Mouse (Mus musculus): Measurements from ENCODE around the gene Insc. TPM values are rescaled to one million over a fixed set of nuclear protein-coding genes. Genes with fewer than 3 reads are reported as not detected.

Insc gene
- polyA plus RNA-seq, 1 experiment from 2014 or later: 2.9 TPM

DNA sequence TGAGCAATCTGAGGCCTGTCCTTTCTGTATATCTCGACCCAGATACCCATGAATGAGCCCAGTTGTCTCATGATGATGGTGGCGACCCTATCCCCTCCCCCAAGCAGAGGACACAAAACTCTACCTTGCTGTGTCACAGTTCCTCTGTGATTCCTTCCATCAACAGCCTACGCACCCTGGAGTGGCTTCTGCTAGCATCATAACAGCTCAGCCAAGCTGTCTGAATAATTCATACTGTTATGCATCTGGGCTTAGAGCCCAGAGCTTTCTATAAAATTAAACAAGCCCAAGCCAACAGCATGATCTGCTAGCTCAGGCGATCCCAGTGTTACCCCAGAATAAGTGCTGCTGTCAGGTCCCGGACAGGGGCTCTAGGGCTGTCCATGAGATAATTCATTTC lies 63.8 kb downstream of the Insc start:
- Histone ChIP-seq H3K27ac (no peak overlapping the region), H3K9me3 (ENCODE audit: control insufficient read depth, low read length) (no peaks in the 10 kb centered on the region), H3K4me2 (replicated peaks) (no peak overlapping the region), H3K4me3 (replicated peaks; ENCODE audit: low read length) (no peak overlapping the region), H3K27me3 (ENCODE audit: control insufficient read depth, insufficient read depth, low read length) (no peaks in the 10 kb centered on the region), H3K36me3 (replicated peaks; ENCODE audit: control insufficient read depth, insufficient read depth) (no peaks in the 10 kb centered on the region), H3K9ac (no peak overlapping the region), H3K4me1 (replicated peaks; ENCODE audit: control insufficient read depth, insufficient read depth, low read length) (no peaks in the 10 kb centered on the region)
- ATAC-seq (ENCODE audit: low FRiP score) (no peak), DNase-seq (ENCODE audit: low spot score) (no peak)
- 75% methylated on average over 5 of the region's 5 CpGs for WGBS

DNA sequence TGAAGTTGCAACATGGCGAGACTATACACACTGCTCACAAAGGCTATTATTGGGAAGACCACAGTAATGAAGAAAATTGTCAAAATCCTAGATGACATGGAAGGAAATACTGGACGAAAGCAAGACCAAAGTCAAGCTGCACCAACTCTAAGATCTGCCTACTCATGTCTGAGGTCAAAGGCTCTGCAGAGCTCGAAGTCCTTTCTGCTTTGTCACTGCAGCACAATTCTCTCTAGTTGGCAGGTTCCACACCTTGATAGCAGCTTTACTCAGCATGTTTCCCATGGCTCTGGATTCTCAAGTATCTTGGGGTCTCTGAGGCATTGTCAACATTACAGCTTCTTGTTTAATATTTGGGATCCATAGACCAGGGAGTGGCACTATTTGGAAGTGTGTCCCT lies 64.8 kb downstream of the Insc start:
- no peak for ATAC-seq (ENCODE audit: low FRiP score)
- no peaks in the 10 kb centered on the region for H3K36me3 ChIP-seq (replicated peaks; ENCODE audit: control insufficient read depth, insufficient read depth)
- DNase-seq (ENCODE audit: low spot score): no peak
- no peak overlapping the region for H3K9ac ChIP-seq
- no peaks in the 10 kb centered on the region for H3K4me1 ChIP-seq (replicated peaks; ENCODE audit: control insufficient read depth, insufficient read depth, low read length)
- no peak overlapping the region for H3K4me3 ChIP-seq (replicated peaks; ENCODE audit: low read length)
- no peak overlapping the region for H3K4me2 ChIP-seq (replicated peaks)
- no peaks in the 10 kb centered on the region for H3K27me3 ChIP-seq (ENCODE audit: control insufficient read depth, insufficient read depth, low read length)
- H3K9me3 ChIP-seq (ENCODE audit: control insufficient read depth, low read length): no peaks in the 10 kb centered on the region
- WGBS: 91% methylated on average over 3 of the region's 3 CpGs
- no peak overlapping the region for H3K27ac ChIP-seq

DNA sequence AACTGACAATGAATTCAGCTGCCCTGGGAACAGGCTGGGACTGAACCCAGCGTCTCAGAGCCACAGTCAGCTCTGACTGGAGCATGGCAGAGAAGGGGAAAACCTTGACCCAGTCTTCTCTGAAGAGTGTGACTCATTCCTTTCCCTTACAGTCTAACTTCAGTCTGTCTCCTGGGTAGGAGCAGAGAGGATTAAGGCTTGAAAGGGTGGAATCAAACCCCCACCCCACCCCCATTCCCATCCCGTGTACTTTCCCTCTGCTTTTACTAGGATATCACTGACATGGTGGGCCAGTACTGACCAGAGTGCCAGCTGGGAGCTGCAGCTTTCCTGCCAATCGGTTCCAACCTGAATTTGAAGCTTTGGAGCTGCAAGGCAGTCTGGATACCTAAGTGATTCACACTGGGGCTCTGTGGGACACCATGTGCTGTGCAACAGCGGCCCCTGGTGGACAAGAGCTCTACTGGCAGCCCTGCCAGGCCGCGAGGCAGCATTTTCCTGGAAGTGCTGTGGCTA lies 73.9 kb downstream of the Insc start:
- no peak overlapping the region for H3K27ac ChIP-seq
- no peaks in the 10 kb centered on the region for H3K4me1 ChIP-seq (replicated peaks; ENCODE audit: control insufficient read depth, insufficient read depth, low read length)
- H3K4me3 ChIP-seq (replicated peaks; ENCODE audit: low read length): no peak overlapping the region
- no peaks in the 10 kb centered on the region for H3K36me3 ChIP-seq (replicated peaks; ENCODE audit: control insufficient read depth, insufficient read depth)
- 7% methylated on average over 6 of the region's 6 CpGs for WGBS
- H3K9me3 ChIP-seq (ENCODE audit: control insufficient read depth, low read length): no peaks in the 10 kb centered on the region
- peak overlapping the region; percentile 26 for H3K9ac ChIP-seq
- peak; percentile 95 for DNase-seq (ENCODE audit: low spot score)
- no peaks in the 10 kb centered on the region for H3K27me3 ChIP-seq (ENCODE audit: control insufficient read depth, insufficient read depth, low read length)
- H3K4me2 ChIP-seq (replicated peaks): no peak overlapping the region
- ATAC-seq (ENCODE audit: low FRiP score): peak; percentile 92

DNA sequence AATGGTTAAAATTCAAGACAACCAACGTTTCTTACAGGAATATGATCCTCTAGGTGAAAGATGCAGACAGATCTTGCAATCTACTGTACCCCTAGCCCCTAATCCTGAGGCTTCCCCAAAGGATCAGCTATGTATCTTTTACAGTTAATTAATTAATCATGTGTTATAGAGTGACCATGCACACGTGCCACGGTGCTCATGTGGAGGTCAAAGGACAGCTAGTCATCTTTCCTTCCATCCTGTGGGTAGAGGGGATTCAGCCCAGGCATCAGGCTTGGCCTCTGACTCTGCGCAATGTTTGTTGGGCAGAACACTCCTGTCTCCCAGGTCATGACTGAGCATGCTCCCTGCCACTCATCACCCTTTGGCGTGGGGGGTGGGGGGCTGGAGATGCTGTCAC lies 74.4 kb downstream of the Insc start:
- 42% methylated on average over 5 of the region's 5 CpGs for WGBS

DNA sequence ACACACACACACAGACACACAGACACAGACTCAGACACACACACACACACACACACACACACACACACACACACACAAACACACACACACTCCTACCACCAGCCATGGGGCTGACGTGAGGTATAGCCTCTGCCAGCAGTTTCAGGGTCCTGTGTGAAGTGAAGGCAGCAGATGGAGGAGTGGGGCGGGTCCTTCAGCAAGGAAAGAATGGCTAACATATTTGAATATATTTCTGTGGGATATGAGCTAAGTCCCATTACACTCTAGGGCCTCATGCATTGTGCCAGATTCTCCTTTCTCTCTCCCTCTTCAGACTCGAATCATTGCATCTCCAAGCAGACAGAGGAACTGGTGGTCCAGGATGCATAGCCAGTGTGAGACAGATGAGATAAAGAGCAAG lies 74.9 kb downstream of the Insc start:
- H3K9me3 ChIP-seq (ENCODE audit: control insufficient read depth, low read length): no peaks in the 10 kb centered on the region
- no peaks in the 10 kb centered on the region for H3K27me3 ChIP-seq (ENCODE audit: control insufficient read depth, insufficient read depth, low read length)
- DNase-seq (ENCODE audit: low spot score) (no peak), ATAC-seq (ENCODE audit: low FRiP score) (no peak)
- H3K4me1 ChIP-seq (replicated peaks; ENCODE audit: control insufficient read depth, insufficient read depth, low read length): no peaks in the 10 kb centered on the region
- no peak overlapping the region for H3K27ac ChIP-seq
- H3K9ac ChIP-seq: no peak overlapping the region
- H3K4me3 ChIP-seq (replicated peaks; ENCODE audit: low read length): no peak overlapping the region
- 90% methylated on average over 3 of the region's 3 CpGs for WGBS
- H3K4me2 ChIP-seq (replicated peaks): no peak overlapping the region
- H3K36me3 ChIP-seq (replicated peaks; ENCODE audit: control insufficient read depth, insufficient read depth): no peaks in the 10 kb centered on the region

More for the DNA sequence above, 74.4 kb downstream of the Insc start:
- Histone ChIP-seq H3K9me3 (ENCODE audit: control insufficient read depth, low read length) (no peaks in the 10 kb centered on the region), H3K9ac (peak overlapping the region; percentile 26), H3K27me3 (ENCODE audit: control insufficient read depth, insufficient read depth, low read length) (no peaks in the 10 kb centered on the region), H3K36me3 (replicated peaks; ENCODE audit: control insufficient read depth, insufficient read depth) (no peaks in the 10 kb centered on the region), H3K27ac (no peak overlapping the region), H3K4me1 (replicated peaks; ENCODE audit: control insufficient read depth, insufficient read depth, low read length) (no peaks in the 10 kb centered on the region), H3K4me2 (replicated peaks) (no peak overlapping the region), H3K4me3 (replicated peaks; ENCODE audit: low read length) (no peak overlapping the region)
- no peak for DNase-seq (ENCODE audit: low spot score)
- peak; percentile 64 for ATAC-seq (ENCODE audit: low FRiP score)

DNA sequence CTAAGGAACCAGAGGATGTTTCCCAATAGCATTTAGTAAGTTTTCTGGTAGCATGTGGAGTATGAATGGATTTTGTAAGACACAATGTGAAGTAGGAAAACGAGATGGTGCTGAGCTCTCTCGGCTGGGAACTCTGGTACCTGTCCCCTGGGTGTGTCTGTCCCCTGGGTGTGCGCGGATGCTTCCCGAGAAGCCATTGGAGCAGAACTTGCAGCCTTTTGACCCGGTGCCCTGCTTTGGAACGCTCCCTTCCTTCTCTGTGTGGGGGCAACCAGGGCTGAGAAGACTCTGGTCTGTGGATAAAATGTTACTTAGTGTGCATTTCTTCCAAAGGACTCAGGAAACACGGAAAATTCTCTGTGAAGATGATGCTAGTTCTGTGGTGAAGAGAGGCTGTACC lies 75.3 kb downstream of the Insc start:
- no peak overlapping the region for H3K4me2 ChIP-seq (replicated peaks)
- H3K4me3 ChIP-seq (replicated peaks; ENCODE audit: low read length): no peak overlapping the region
- H3K27me3 ChIP-seq (ENCODE audit: control insufficient read depth, insufficient read depth, low read length): no peaks in the 10 kb centered on the region
- H3K27ac ChIP-seq: no peak overlapping the region
- no peak for DNase-seq (ENCODE audit: low spot score)
- H3K36me3 ChIP-seq (replicated peaks; ENCODE audit: control insufficient read depth, insufficient read depth): no peaks in the 10 kb centered on the region
- 74% methylated on average over 8 of the region's 8 CpGs for WGBS
- no peaks in the 10 kb centered on the region for H3K4me1 ChIP-seq (replicated peaks; ENCODE audit: control insufficient read depth, insufficient read depth, low read length)
- no peaks in the 10 kb centered on the region for H3K9me3 ChIP-seq (ENCODE audit: control insufficient read depth, low read length)
- no peak for ATAC-seq (ENCODE audit: low FRiP score)
- no peak overlapping the region for H3K9ac ChIP-seq

DNA sequence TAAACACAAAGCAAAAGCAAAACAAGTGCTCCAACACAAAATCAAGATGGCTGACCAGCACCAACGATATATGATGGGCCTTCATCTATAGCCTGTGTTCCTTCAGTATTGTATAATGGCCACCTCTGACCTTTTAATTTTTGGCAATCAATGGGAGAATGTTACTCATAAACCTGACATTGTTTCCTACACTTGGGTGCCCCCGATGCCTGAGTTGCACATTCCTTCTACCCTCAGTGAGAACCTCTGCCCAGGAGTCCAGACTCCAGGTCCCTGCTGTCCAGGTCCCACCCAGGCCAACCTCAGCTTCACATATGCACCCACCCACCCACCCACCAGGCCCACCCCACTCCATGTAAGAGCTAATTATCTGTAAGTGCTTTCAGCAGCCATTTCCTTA lies 79.2 kb downstream of the Insc start:
- DNase-seq (ENCODE audit: low spot score) (no peak), ATAC-seq (ENCODE audit: low FRiP score) (no peak)
- no peaks in the 10 kb centered on the region for H3K27me3 ChIP-seq (ENCODE audit: control insufficient read depth, insufficient read depth, low read length)
- 98% methylated on average over 2 of the region's 2 CpGs for WGBS
- H3K4me3 ChIP-seq (replicated peaks; ENCODE audit: low read length): no peak overlapping the region
- H3K27ac ChIP-seq: no peak overlapping the region
- H3K36me3 ChIP-seq (replicated peaks; ENCODE audit: control insufficient read depth, insufficient read depth): no peaks in the 10 kb centered on the region
- no peak overlapping the region for H3K4me2 ChIP-seq (replicated peaks)
- H3K4me1 ChIP-seq (replicated peaks; ENCODE audit: control insufficient read depth, insufficient read depth, low read length): no peaks in the 10 kb centered on the region
- H3K9me3 ChIP-seq (ENCODE audit: control insufficient read depth, low read length): no peaks in the 10 kb centered on the region
- no peak overlapping the region for H3K9ac ChIP-seq

DNA sequence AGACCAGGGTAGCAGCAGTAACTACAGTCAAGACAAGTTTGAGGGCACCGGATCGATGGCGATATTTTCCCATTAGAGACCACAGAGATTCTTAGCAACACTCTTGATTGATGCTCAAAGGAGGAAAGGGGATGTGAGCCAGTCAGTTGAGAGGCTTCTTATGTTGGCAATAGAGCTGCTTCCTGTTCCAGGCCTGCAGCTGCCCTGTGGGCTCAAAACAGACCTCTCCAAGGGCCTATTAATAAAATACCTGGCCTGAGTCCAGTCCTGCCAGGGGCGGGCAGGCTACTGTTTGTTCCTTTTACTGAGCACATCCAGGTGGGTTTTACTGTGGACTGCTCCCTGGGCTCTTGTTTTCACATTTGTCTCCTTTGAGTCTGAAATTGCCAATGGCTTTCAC lies 83.9 kb downstream of the Insc start:
- Histone ChIP-seq H3K36me3 (replicated peaks; ENCODE audit: control insufficient read depth, insufficient read depth) (no peaks in the 10 kb centered on the region), H3K4me2 (replicated peaks) (no peak overlapping the region), H3K27me3 (ENCODE audit: control insufficient read depth, insufficient read depth, low read length) (no peaks in the 10 kb centered on the region), H3K4me1 (replicated peaks; ENCODE audit: control insufficient read depth, insufficient read depth, low read length) (no peaks in the 10 kb centered on the region), H3K9ac (no peak overlapping the region), H3K9me3 (ENCODE audit: control insufficient read depth, low read length) (no peaks in the 10 kb centered on the region), H3K27ac (no peak overlapping the region), H3K4me3 (replicated peaks; ENCODE audit: low read length) (no peak overlapping the region)
- ATAC-seq (ENCODE audit: low FRiP score) (no peak), DNase-seq (ENCODE audit: low spot score) (no peak)
- WGBS: 76% methylated on average over 4 of the region's 4 CpGs

DNA sequence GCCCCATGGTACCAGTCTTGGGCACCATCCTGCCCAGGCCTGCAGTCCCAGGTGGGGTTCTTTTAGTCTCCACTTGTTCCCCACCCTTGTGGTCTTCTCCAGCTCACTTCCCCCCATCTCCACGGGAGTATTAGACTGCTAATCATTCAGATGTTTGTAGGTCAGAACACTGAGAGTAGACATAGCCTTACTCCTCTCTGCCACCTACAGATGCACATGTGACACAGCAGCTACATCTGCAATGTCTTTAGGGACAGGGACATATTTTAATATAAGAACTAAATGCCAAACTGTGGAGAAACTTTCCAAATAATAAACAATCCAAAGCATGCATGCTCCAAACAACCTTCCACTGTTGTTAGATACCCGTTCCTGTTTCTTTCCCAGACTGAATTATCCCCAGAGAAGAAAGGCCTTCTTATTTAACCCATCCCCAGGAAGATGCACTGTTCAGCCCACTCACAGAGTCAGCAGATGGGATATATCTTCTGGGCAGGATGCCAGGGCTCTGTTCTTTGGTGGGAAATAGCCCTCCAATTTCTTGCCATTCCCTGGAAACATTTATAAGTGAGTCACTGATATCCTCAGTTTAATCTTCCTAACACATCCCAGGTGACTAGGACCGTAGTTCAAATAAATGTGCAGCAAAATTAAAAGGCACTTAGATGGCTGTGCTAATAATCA lies 88.9 kb downstream of the Insc start:
- 52% methylated on average over 3 of the region's 3 CpGs for WGBS
- ATAC-seq (ENCODE audit: low FRiP score) (no peak), DNase-seq (ENCODE audit: low spot score) (peak; percentile 42)
- Histone ChIP-seq H3K9ac (no peak overlapping the region), H3K27ac (no peak overlapping the region), H3K9me3 (ENCODE audit: control insufficient read depth, low read length) (no peaks in the 10 kb centered on the region), H3K36me3 (replicated peaks; ENCODE audit: control insufficient read depth, insufficient read depth) (no peaks in the 10 kb centered on the region), H3K27me3 (ENCODE audit: control insufficient read depth, insufficient read depth, low read length) (no peaks in the 10 kb centered on the region), H3K4me1 (replicated peaks; ENCODE audit: control insufficient read depth, insufficient read depth, low read length) (0 out of 2 replicates have a peak, but pooled peaks cover 5% of the 10 kb centered on the region), H3K4me3 (replicated peaks; ENCODE audit: low read length) (no peak overlapping the region), H3K4me2 (replicated peaks) (no peak overlapping the region)

DNA sequence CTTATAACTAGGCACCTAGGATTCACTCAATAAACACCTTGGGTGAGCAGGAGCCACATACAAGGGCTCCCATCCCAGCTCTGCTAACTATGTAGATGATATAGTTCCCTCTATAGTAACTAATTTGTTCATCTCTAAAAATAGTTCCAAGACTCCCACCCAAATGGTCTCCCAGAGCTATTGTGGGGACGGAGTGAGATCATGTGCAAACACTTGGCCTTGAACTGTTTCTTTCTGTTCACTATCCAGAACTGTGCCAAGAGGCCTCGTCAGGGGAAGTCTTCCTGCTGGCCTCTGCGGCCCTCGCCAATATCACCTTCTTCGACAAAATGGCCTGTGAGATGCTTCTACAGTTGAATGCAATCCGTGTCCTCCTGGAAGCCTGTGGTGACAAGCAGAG lies 91.0 kb downstream of the Insc start:
- Histone ChIP-seq H3K9me3 (ENCODE audit: control insufficient read depth, low read length) (no peaks in the 10 kb centered on the region), H3K27me3 (ENCODE audit: control insufficient read depth, insufficient read depth, low read length) (no peaks in the 10 kb centered on the region), H3K27ac (no peak overlapping the region), H3K4me3 (replicated peaks; ENCODE audit: low read length) (no peak overlapping the region), H3K9ac (no peak overlapping the region), H3K4me1 (replicated peaks; ENCODE audit: control insufficient read depth, insufficient read depth, low read length) (0 out of 2 replicates have a peak, but pooled peaks cover 5% of the 10 kb centered on the region), H3K4me2 (replicated peaks) (no peak overlapping the region), H3K36me3 (replicated peaks; ENCODE audit: control insufficient read depth, insufficient read depth) (no peaks in the 10 kb centered on the region)
- ATAC-seq (ENCODE audit: low FRiP score): no peak
- WGBS: 90% methylated on average over 6 of the region's 6 CpGs
- no peak for DNase-seq (ENCODE audit: low spot score)

Data from hindbrain, embryonic 14.5 days (tissue).